Mouse (Mus musculus) left cerebral cortex, adult 8-10 months (tissue): ENCODE data around the gene Plekhm1. TPM values are rescaled to one million over a fixed set of nuclear protein-coding genes. Genes with fewer than 3 reads are reported as not detected.

ENCODE experiments used
- DNase-seq, 2 experiments: peaks; one replicate each; pipeline ENCODE4 v3.0.0; 2022; ENCODE audit warnings: low spot score in 2 of 2
- total RNA-seq, 4 experiments: library from RNA; stranded (reverse); gene quantifications; 2 replicates each; pipeline ENCODE4 v1.2.4; 2022

The Plekhm1 gene
- total RNA-seq, 4 experiments from 2014 or later = 17.4 to 18.2 (median 18.0) TPM

GRCm38 (mm10) chr11:103394604-103395003 is 17.9 kb downstream of the Plekhm1 start:
- no peak for DNase-seq

- no peak for DNase-seq
Measured at GRCm38 (mm10) chr11:103394025-103394424, 18.5 kb downstream of the Plekhm1 start.

- DNase-seq = no peak
Measured at GRCm38 (mm10) chr11:103387870-103388526, 24.5 kb downstream of the Plekhm1 start.

DNA sequence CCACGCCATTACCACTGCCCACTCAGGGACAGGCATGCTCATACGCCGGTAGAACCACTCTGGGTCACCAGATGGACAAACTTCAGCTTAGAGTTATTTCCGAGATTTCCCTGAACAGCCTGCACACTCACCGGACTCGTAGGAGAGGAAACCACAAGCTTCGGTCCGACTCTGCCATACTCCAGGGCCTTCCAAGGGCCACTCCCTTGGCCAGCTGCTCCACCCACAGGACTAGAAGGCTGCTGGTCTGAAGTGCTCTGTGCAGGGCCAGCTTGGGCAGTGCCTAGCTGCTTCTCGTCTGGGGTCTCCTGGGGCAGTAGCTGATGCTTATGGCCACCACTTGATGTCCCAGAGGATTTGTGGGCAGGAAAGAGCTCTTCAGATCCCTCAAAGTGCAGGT is 25.7 kb downstream of the Plekhm1 start:
- no peak for DNase-seq

DNA sequence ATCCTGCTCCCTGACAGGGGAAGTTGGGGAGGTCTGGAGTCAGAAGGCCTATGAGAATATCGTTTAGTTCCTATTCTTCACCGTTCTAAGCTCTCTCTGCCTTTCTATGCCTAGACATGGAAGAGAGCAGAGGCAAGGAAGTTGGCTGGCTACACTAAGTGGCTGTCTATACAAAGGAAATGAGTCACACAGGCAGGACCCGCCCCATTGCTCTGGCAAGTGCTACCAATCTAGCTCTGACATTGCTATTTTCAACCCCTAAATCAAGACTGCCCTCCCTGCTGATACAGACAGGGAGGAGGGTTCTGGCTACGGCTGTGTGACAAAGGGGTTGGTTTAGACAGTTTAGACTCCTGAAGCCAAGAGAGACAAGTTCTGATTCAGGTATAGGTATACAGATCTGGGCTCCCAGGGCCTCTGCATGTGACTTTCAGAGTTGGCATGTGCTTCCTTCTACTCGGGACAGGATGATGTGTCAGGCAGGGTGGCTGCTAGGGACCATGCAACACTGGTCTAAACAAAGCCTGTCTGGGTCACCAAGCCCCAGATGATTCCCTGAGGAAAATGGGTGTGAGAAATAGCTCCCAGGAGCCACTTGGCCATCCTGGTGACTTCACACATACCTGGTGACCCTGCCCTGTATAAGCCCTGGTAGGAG is 30.4 kb downstream of the Plekhm1 start:
- DNase-seq = peak in 1 of 2 experiments; percentile 63

- DNase-seq = no peak
Measured at GRCm38 (mm10) chr11:103381505-103381904, 31.0 kb downstream of the Plekhm1 start.

DNA sequence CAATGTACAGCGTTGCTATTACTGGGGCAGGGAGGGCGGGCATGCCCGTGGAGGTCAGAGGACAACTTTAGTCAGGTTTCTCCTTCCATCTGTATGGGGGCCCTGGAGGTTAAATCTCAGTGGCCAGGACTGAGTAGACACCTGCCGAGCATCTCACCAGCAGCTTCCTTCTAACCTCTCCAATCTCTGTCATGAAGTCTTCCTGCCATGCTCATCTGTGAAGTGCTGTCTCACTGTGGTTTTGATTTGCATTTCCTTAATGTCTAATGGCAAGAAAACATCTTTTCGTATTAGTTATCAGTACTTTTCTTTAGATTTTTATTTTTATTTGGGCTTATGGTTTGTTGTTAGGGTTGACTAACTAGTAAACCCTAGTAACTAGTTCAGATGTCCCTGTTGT is 32.0 kb downstream of the Plekhm1 start:
- DNase-seq = no peak

DNA sequence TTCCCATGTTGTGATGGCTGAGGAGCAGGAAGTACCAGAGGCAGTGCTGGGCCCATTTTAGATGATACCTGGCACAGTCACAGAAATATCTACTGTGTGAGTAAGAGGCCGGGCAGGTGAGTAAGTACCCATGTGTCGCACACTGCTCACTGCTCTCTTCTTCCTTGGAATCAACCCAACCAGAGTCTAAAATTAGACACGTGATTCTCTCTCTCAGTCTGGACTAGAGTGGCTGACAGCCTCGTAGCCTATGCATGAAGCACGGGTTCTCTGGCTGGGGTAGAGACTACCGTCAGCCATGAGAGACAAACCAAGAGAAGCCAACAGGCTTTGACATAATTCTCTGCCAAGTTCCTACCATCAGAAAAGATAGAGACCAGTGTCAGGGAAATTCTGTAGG is 34.1 kb downstream of the Plekhm1 start:
- DNase-seq = no peak

GRCm38 (mm10) chr11:103375772-103376171 is 36.7 kb downstream of the Plekhm1 start:
- DNase-seq = no peak

- DNase-seq = no peak
Measured at GRCm38 (mm10) chr11:103375258-103375657, 37.2 kb downstream of the Plekhm1 start.

- DNase-seq = no peak
Measured at GRCm38 (mm10) chr11:103373922-103374321, 38.6 kb downstream of the Plekhm1 start.

DNA sequence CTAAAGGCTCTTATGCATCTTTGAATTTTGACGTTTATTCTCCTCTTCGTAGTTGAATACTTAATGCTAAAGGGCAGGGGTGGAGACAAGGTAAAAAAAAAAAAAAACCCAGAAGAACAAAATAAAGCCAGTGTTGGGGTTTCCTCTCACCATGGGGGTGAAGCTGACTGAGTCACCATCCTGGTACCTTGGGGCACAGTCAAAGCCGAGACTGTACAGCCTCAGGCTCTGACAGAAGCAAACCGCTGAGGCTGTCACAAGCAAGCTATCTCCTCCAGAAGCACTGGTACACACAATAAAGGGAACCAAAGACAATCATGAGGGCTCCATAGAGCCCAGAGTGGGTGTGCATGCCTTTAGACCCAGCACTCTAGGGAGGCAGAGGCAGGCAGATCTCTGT is 39.9 kb downstream of the Plekhm1 start:
- DNase-seq = no peak

GRCm38 (mm10) chr11:103372068-103372467 is 40.4 kb downstream of the Plekhm1 start:
- no peak for DNase-seq

- DNase-seq = no peak
Measured at GRCm38 (mm10) chr11:103371222-103371539, 41.3 kb downstream of the Plekhm1 start.

- no peak for DNase-seq
Measured at GRCm38 (mm10) chr11:103370397-103371221, 41.9 kb downstream of the Plekhm1 start.

DNA sequence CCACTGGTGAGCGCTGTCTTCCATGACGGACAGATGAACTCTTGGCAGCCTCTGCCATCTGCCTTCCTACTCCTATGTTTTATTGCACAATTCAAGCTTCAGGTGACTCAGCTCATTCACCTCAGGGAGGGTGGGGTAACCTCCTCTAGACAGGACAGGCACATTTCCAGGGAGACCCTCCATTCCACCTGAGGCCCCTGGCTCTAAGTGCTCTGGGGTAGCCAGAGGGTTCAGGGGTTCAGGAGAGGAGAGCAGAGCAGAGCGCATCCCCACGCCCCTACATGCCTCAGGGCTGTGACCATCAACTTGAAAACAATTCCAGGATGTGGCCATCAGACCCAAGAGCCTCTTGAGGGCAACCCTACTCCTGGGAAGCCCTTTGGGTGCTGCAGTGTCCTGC is 47.0 kb downstream of the Plekhm1 start:
- no peak for DNase-seq

- DNase-seq = no peak
Measured at GRCm38 (mm10) chr11:103365022-103365421, 47.5 kb downstream of the Plekhm1 start.

DNA sequence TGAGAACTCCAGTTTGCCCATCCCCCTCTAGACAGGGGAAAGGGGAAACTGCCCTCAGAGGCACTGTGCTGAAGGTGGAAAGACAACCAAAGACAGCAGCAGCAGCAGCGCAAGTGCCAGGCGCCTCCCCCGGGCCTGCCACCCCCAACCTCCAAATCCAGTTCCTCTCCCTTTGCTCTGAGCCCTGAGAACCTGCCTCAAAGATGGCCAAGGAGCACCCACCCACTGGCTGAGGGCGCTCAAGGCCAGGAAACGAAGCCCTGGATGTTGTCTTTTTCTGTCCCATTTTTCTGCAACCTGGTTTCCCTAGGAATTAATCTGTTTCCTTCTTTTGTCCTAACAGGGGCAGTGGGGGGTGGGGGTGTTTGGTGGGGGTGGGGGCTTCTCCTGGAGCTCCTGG is 48.2 kb downstream of the Plekhm1 start:
- DNase-seq = no peak

DNA sequence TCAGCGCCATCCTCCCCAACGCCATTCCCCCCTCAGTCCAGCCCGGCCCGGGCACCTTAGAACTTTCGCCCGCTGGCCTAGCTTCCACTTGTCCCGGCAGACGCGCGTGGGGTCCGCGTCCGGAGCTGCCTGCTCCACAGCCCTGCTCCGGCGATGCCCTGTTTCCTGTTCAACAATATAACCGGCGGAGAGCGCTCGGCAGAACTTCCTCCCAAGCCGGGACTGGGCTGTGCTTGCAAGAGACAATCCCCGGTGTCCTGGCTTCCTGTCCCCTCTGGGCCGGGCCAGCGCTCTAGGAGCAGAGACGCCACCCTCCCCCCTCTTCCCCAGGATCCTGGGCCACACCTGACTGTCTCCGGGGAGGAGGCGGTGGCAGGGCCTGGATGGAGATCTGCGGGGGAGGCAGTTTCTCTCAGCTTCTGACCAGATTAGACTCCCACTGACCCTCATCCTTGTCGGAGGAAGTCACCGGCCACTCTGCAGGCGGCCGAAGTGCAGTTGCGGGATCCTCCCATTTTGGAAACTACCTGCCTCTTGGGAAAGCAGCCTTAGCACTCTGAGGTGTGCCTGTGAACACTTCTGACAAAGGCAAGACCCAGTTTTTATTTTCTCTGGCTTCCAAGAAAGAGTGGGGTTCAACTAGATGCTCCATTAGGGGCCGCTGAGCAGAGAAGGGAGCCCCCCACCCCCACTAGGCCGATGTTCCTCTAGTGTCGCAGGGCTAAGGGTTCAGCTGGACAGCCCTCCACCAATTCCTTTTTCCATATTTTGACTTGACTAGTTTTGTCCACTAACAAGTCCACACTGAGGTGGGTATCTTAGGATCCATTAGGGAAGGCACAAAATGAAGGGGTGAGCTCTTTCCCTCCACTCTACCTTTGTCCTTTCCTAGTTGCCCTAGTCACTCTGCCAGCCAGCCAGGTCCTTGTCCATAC is 49.0 kb downstream of the Plekhm1 start, which contains the start of gene Arhgap27:
Gene Arhgap27 (minus strand): TSS at position 479 of the 935 bp plus-strand sequence.
- DNase-seq = no peak

DNA sequence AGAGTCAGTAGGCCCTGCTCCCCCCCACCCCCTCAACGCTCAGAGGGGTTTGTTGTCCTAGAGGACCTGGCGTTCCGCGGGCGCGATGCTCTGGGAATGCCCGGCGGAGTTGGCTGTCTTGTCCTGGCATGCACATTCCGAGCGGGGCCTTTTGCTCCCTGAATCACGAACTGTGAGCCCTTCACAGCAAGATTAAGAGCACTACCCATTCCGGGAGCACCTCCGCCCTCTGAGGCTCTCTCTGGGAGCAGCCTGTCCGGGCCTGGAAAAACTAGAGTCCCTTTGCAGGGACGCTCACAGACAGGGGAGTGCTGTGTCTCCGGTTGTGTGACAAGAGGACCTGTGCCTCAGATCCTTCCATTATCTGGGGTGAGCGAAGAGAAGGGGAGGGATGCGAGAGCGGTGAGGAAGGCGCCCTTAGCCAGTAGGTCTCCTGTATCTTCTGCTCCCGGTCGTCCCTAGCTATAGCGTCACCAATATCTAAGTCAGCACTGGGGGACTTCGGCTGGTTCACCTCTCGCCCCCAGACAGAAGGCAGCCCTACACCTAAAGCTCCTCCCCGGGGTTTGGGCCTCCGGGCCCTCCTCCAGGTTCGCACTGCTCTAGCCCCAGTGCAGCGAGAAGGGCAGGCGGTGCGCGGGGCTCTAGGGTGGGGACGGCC is 49.8 kb downstream of the Plekhm1 start:
- DNase-seq = no peak

- DNase-seq = no peak
Measured at GRCm38 (mm10) chr11:103362054-103362432, 50.4 kb downstream of the Plekhm1 start.
